ENCODE assay signal across 20 mouse cellular contexts in the genomic region with DNA sequence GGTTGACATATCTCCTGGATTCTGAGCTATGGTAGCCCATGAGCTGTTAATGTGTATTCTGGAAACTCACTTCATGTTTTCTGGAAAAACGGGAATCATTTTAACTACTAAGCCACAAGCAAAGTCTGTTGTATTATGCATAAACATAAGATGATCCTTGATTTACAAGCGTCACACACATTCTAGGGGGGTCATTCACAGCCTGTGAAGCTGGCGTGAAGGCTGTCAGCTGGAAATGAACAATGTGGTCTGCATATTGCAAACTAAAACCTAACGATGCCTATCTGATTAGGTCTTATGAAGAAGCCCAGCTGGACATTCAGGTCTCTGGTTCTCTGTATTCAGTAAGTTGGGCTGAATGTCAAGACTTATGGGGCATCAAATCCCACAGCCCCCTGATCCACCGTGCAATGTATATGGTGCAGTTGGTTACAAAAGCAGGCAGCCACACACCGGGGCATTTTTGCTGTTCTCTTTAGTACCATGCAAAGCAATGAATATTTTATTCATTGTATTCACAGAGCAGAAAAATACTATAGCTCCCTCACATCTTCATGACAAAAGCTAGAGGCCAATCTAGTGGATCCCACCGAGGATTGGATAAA. TPM values are rescaled to one million over a fixed set of nuclear protein-coding genes. Genes with fewer than 3 reads are reported as not detected.
A peak's percentile ranks its signal among the peaks of the same experiment; 100 is the strongest.
DNase-seq lines count a peak whose midpoint lies in the region; ATAC-seq lines count a peak whose summit lies in the region.
"Had no signal": no experiment of that assay in that cellular context is flagged by ENCODE, and none has a peak within 500 bp of the region (broad histone marks: within the 10 kb centered on the region; RNA-seq: fewer than 3 reads in every experiment).

No protein-coding gene starts in this region.

- no peaks in the 10 kb centered on the region for H3K9me3 ChIP-seq in hindbrain, embryonic 11.5 days (ENCODE audit: control insufficient read depth, low read length)
- no peaks in the 10 kb centered on the region for H3K9me3 ChIP-seq in hindbrain, embryonic 13.5 days
- H3K9me3 ChIP-seq in midbrain, embryonic 13.5 days: no peaks in the 10 kb centered on the region
- no peaks in the 10 kb centered on the region for H3K9me3 ChIP-seq in midbrain, embryonic 10.5 days (replicated peaks)
- H3K9me3 ChIP-seq in midbrain, embryonic 14.5 days (ENCODE audit: control insufficient read depth, low read length): no peaks in the 10 kb centered on the region
- no peaks in the 10 kb centered on the region for H3K9me3 ChIP-seq in neural tube, embryonic 14.5 days (ENCODE audit: control insufficient read depth, low read length)
- H3K9me3 ChIP-seq: embryonic facial prominence, embryonic 13.5 days; forebrain, embryonic 12.5 days; heart, embryonic 12.5 days; hindbrain, embryonic 15.5 days had no signal

- no peaks in the 10 kb centered on the region for H3K27me3 ChIP-seq in hindbrain, embryonic 11.5 days (ENCODE audit: control insufficient read depth, insufficient read depth, low read length)
- no peaks in the 10 kb centered on the region for H3K27me3 ChIP-seq in hindbrain, embryonic 13.5 days
- H3K27me3 ChIP-seq in midbrain, embryonic 13.5 days: no peaks in the 10 kb centered on the region
- no peaks in the 10 kb centered on the region for H3K27me3 ChIP-seq in midbrain, embryonic 10.5 days (ENCODE audit: low read depth, poor library complexity, severe bottlenecking)
- no peaks in the 10 kb centered on the region for H3K27me3 ChIP-seq in midbrain, embryonic 14.5 days (ENCODE audit: control insufficient read depth, insufficient read depth, low read length)
- no peaks in the 10 kb centered on the region for H3K27me3 ChIP-seq in neural tube, embryonic 14.5 days (ENCODE audit: control insufficient read depth, insufficient read depth, low read length)
- H3K27me3 ChIP-seq: CH12.LX; embryonic facial prominence, embryonic 13.5 days; forebrain, embryonic 12.5 days; heart, embryonic 12.5 days; hindbrain, embryonic 15.5 days had no signal

- no peaks in the 10 kb centered on the region for H3K36me3 ChIP-seq in hindbrain, embryonic 11.5 days (ENCODE audit: control insufficient read depth, insufficient read depth, low read length)
- H3K36me3 ChIP-seq in hindbrain, embryonic 13.5 days: no peaks in the 10 kb centered on the region
- no peaks in the 10 kb centered on the region for H3K36me3 ChIP-seq in midbrain, embryonic 13.5 days
- H3K36me3 ChIP-seq in midbrain, embryonic 10.5 days: no peaks in the 10 kb centered on the region
- H3K36me3 ChIP-seq in midbrain, embryonic 14.5 days (ENCODE audit: control insufficient read depth, insufficient read depth, low read length): no peaks in the 10 kb centered on the region
- no peaks in the 10 kb centered on the region for H3K36me3 ChIP-seq in neural tube, embryonic 14.5 days (ENCODE audit: control insufficient read depth, insufficient read depth, low read length)
- H3K36me3 ChIP-seq: embryonic facial prominence, embryonic 13.5 days; forebrain, embryonic 12.5 days; heart, embryonic 12.5 days; hindbrain, embryonic 15.5 days had no signal

- DNase-seq in hindbrain, embryonic 11.5 days (ENCODE audit: low spot score): peak; percentile 10
- DNase-seq in midbrain, embryonic 10.5 days (ENCODE audit: low spot score): no peak
- DNase-seq in midbrain, embryonic 14.5 days: no peak
- DNase-seq in spleen, postnatal 36 days (ENCODE audit: low spot score in 2 of 2): no peak
- DNase-seq: adrenal gland, postnatal 14 days; cerebellum, adult 18-20 months; cerebellum, adult 9-11 months; cerebellum, postnatal 36 days; forebrain, postnatal 0 days; gastrocnemius, postnatal 14 days had no signal

- no peak overlapping the region for H3K27ac ChIP-seq in hindbrain, embryonic 11.5 days (ENCODE audit: low read depth, low read length)
- H3K27ac ChIP-seq in hindbrain, embryonic 13.5 days: no peak overlapping the region
- no peak overlapping the region for H3K27ac ChIP-seq in midbrain, embryonic 13.5 days
- no peak overlapping the region for H3K27ac ChIP-seq in midbrain, embryonic 10.5 days (replicated peaks)
- no peak overlapping the region for H3K27ac ChIP-seq in midbrain, embryonic 14.5 days (replicated peaks; ENCODE audit: low read depth, low read length)
- H3K27ac ChIP-seq in neural tube, embryonic 14.5 days (ENCODE audit: low read depth, low read length): no peak overlapping the region
- H3K27ac ChIP-seq: embryonic facial prominence, embryonic 13.5 days; forebrain, embryonic 12.5 days; hindbrain, embryonic 15.5 days had no signal

- H3K4me3 ChIP-seq in hindbrain, embryonic 11.5 days (ENCODE audit: low read depth, low read length): no peak overlapping the region
- no peak overlapping the region for H3K4me3 ChIP-seq in hindbrain, embryonic 13.5 days
- no peak overlapping the region for H3K4me3 ChIP-seq in midbrain, embryonic 13.5 days (replicated peaks)
- H3K4me3 ChIP-seq in midbrain, embryonic 10.5 days: no peak overlapping the region
- no peak overlapping the region for H3K4me3 ChIP-seq in midbrain, embryonic 14.5 days (replicated peaks; ENCODE audit: low read depth, low read length)
- H3K4me3 ChIP-seq in neural tube, embryonic 14.5 days (ENCODE audit: low read depth, low read length): no peak overlapping the region
- H3K4me3 ChIP-seq: embryonic facial prominence, embryonic 13.5 days; forebrain, embryonic 12.5 days; heart, embryonic 12.5 days; hindbrain, embryonic 15.5 days had no signal

- peak; percentile 70 for ATAC-seq in hindbrain, embryonic 11.5 days (ENCODE audit: low FRiP score)
- ATAC-seq in hindbrain, embryonic 13.5 days (ENCODE audit: low FRiP score): no peak
- ATAC-seq in midbrain, embryonic 13.5 days: peak; percentile 53; the same call in 1 of the 2 replicates
- ATAC-seq in midbrain, embryonic 14.5 days (ENCODE audit: low FRiP score, low TSS enrichment): peak; percentile 60; the same call in 1 of the 2 replicates
- ATAC-seq in neural tube, embryonic 14.5 days (ENCODE audit: low read depth): peak; percentile 65
- ATAC-seq: activated CD4-positive, CD25-positive, alpha-beta regulatory T cell, adult 4 months; forebrain, postnatal 0 days; Patski had no signal

- H3K4me1 ChIP-seq in hindbrain, embryonic 11.5 days (replicated peaks; ENCODE audit: control insufficient read depth, insufficient read depth, low read length): no peaks in the 10 kb centered on the region
- peaks cover 5% of the 10 kb centered on the region; the same call in 1 of the 2 replicates for H3K4me1 ChIP-seq in hindbrain, embryonic 13.5 days (replicated peaks)
- H3K4me1 ChIP-seq in midbrain, embryonic 13.5 days (replicated peaks): 0 out of 2 replicates have a peak, but pooled peaks cover 8% of the 10 kb centered on the region
- H3K4me1 ChIP-seq in midbrain, embryonic 10.5 days: no peaks in the 10 kb centered on the region
- H3K4me1 ChIP-seq in midbrain, embryonic 14.5 days (ENCODE audit: control insufficient read depth, insufficient read depth, low read length): no peaks in the 10 kb centered on the region
- no peaks in the 10 kb centered on the region for H3K4me1 ChIP-seq in neural tube, embryonic 14.5 days (ENCODE audit: control insufficient read depth, insufficient read depth, low read length)
- H3K4me1 ChIP-seq: embryonic facial prominence, embryonic 13.5 days; forebrain, embryonic 12.5 days; heart, embryonic 12.5 days; hindbrain, embryonic 15.5 days had no signal

- WGBS in hindbrain, embryonic 11.5 days: 54% methylated on average over 7 of the region's 7 CpGs
- WGBS in hindbrain, embryonic 13.5 days: 31% methylated on average over 7 of the region's 7 CpGs
- WGBS in midbrain, embryonic 13.5 days: 35% methylated on average over 7 of the region's 7 CpGs
- 80% methylated on average over 7 of the region's 7 CpGs for WGBS in midbrain, embryonic 10.5 days
- WGBS in midbrain, embryonic 14.5 days: 17% methylated on average over 7 of the region's 7 CpGs
- WGBS in neural tube, embryonic 14.5 days: 34% methylated on average over 7 of the region's 7 CpGs

- H3K4me2 ChIP-seq in hindbrain, embryonic 11.5 days (replicated peaks; ENCODE audit: low read depth, low read length): no peak overlapping the region
- H3K4me2 ChIP-seq in hindbrain, embryonic 13.5 days: no peak overlapping the region
- H3K4me2 ChIP-seq in midbrain, embryonic 13.5 days (replicated peaks): 0 out of 2 replicates have a peak overlapping the region, but pooled peaks have one; percentile 1
- H3K4me2 ChIP-seq in midbrain, embryonic 14.5 days (ENCODE audit: low read length): no peak overlapping the region
- no peak overlapping the region for H3K4me2 ChIP-seq in neural tube, embryonic 14.5 days (ENCODE audit: low read depth, low read length)
- H3K4me2 ChIP-seq: embryonic facial prominence, embryonic 13.5 days; forebrain, embryonic 12.5 days; heart, embryonic 12.5 days; hindbrain, embryonic 15.5 days had no signal

- H3K9ac ChIP-seq in hindbrain, embryonic 11.5 days (ENCODE audit: low read depth, low read length): no peak overlapping the region
- H3K9ac ChIP-seq in hindbrain, embryonic 13.5 days: no peak overlapping the region
- no peak overlapping the region for H3K9ac ChIP-seq in midbrain, embryonic 13.5 days (replicated peaks)
- H3K9ac ChIP-seq in midbrain, embryonic 14.5 days (replicated peaks; ENCODE audit: low read length): no peak overlapping the region
- no peak overlapping the region for H3K9ac ChIP-seq in neural tube, embryonic 14.5 days (replicated peaks; ENCODE audit: low read depth, low read length)
- H3K9ac ChIP-seq: embryonic facial prominence, embryonic 13.5 days; forebrain, embryonic 12.5 days; forebrain, postnatal 0 days; heart, embryonic 12.5 days; hindbrain, embryonic 15.5 days had no signal

RNA-seq across cellular contexts. Expression of gene Gria4, which starts 7.2 kb away (rescaled TPM):
- 9.9 and 12.6 TPM in 2 replicates for polyA plus RNA-seq in hindbrain, embryonic 11.5 days (2014; fragmentation: Nextera tagmentation; extraction: Ambion mirVana)
- polyA plus RNA-seq in hindbrain, embryonic 13.5 days (2015; fragmentation: Nextera tagmentation; extraction: Ambion mirVana): 29.1 and 33.0 TPM in 2 replicates
- polyA plus RNA-seq in midbrain, embryonic 13.5 days (2015; fragmentation: Nextera tagmentation; extraction: Ambion mirVana): 23.3 and 25.4 TPM in 2 replicates
- 5.3 and 6.2 TPM in 2 replicates for polyA plus RNA-seq in midbrain, embryonic 10.5 days (2016; fragmentation: Nextera tagmentation; extraction: Ambion mirVana)
- polyA plus RNA-seq in midbrain, embryonic 14.5 days (2014; fragmentation: Nextera tagmentation; extraction: Ambion mirVana): 35.2 and 42.1 TPM in 2 replicates
- polyA plus RNA-seq in neural tube, embryonic 14.5 days (2014; fragmentation: Nextera tagmentation; extraction: Ambion mirVana): 49.6 and 72.8 TPM in 2 replicates
- polyA plus RNA-seq: activated CD4-positive, CD25-positive, alpha-beta regulatory T cell, adult 4 months had no signal
